Mouse (Mus musculus) bone marrow, adult 2 months (tissue): ENCODE measurements at regions not wholly inside any gene's neighbourhood (a gene's known extent, or its start where the extent isn't known, plus 50 kb on each side); places are given as distances from the start of the nearest gene placed in this dataset.

Experiments used
- CTCF ChIP-seq: fragments of 200-500 bp; IDR thresholded peaks from 2 replicates; pipeline ENCODE4 v1.5.1; 2011; ENCODE audit warnings: low read length, control low read depth; ENCODE audit not compliant: control insufficient read depth, insufficient read depth
- POLR2A ChIP-seq: fragments of 200-500 bp; IDR thresholded peaks from 2 replicates; pipeline ENCODE4 v1.6.1; 2011; ENCODE audit warnings: low read depth, mild to moderate bottlenecking, control low read depth, low read length, borderline replicate concordance; ENCODE audit not compliant: control insufficient read depth

DNA sequence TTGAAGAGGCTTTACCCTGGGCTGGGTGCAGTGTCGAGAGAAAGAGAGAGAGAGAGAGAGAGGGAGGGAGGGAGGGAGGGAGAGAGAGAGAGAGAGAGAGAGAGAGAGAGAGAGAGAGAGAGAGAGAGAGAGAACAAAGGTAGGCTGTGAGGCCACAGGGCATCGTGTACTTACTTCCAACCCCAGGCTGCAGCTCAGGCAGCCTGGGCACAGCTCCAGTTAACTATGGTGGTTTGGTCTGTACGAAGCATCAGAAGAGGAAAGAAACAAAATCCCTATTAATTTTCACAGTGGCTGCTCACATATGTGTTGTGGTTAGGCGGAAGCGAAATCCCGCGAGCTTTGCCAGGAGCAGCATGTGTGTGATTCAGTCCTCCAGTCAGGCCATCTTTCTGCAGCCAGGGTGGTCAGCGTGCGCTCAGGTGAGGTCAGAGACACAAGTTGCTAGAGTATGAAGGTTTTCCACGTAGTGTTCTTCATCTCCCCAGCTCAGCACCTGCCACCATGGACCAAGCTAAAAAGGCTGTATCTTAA lies 143.3 kb upstream of the BB014433 start:
- TF ChIP-seq POLR2A (no peak), CTCF (no peak)
